Mouse (Mus musculus): ENCODE results near the gene Gnl3l.

Gene Gnl3l

DNA sequence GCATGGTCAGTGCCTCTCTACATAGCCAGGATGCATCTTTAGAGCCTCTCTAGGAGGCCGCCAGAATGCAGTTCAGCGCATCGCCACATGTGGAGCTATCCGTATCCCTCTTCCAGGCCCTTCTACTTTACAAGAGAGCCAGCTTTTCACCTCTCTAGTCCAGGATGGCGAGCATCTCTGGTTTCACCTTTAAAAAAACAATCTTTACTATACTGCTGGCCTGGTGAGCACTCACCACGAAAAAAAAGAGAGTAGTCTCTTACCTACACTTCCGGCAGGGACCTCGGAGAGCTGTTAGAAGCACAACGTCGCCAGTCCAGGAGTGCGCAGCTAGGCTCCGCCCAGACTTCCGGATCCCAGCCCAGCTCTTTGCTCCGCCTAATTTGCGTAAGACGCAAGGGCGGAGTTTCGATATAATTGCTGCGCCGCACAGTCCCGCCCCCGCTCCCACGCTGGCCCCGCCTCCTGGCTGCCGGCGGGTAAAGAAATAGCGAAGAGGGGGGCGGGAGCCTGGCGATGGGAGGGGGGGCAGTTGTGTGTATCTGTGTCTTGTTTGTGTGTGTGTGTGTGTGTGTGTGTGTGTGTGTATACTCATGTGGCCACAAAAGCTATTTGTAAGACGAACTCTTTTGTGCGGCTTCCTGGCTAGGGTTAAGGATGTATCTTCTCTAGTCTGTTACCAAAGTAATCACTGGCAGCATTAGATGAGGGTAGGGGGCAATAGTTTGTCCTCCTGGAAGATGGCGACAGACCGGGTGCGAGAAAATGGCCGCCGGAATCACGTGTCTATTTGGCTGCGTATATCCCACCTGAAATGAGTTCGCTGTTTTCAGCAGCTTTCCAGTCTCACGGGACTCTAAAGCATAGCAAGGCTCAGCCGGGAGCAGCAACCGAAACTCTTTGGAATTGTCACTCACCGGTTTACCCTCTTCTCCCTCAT is at the start of gene Gnl3l:
TSS of gene Gnl3l (minus strand) at position 385 of the 940 bp plus-strand sequence.
- DNase-seq (ENCODE audit: low read depth, low spot score): peak; percentile 95

DNA sequence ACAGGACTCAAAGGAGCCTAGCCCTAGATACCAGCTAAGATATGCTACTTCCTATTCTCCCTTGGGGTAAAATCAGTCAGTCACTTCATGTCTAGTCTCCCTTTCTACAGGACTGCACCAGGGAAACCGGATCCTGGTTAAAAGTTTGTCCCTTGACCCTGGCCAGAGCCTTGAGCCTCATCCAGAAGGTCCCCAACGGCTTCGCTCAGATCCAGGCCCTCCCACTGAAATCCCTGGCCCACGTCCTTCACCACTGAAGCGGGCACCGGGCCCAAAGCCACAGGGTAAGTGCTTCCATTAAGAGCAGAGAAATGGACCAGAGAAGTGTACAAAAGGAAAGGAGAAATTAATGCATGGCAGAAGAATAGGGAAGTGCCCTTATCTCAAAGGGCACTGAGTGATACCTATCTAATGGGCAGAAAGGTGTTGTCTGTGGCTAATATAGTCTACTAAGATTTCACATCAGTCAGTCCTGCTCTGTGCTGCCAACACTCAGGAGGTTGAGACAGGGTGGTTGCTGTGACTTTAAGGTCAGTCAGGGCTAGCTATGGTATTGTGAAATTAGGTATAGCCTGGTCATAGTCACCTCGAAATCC is 49.0 kb upstream of the Gnl3l start:
- DNase-seq (ENCODE audit: low read depth, low spot score): no peak

DNA sequence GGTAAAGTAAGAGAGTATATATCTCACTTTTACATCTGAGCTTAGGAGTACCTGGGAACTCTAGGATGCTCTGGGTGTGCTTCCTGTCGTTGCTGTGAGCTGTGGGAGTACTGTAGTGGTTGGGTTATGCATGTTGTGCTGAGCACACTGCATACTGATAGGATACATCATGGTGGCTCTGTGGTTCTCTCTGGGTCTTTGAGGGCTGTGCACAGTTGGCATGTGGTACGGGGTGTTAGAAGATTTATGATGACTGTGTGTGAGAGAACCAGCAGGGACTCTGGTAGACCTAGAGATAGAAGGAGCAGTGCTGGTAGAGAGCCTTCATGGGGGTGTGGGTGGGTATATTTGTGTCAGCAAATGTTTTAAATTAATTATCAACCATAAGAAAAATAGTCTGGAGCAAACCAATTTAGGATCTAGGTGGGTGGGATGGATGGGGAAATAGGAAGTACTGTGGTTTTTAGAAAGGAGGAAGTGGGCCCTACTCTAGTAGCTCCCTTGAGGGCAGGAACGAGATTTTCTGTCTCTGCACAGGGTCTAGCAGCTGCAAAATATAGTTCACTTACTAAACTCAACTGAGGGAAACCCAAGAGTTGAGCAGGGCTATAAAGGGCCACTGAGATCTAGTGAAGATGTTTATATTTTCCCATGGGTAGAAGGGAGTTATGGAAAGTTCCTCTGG is 44.6 kb upstream of the Gnl3l start:
- no peak for DNase-seq (ENCODE audit: low read depth, low spot score)

DNA sequence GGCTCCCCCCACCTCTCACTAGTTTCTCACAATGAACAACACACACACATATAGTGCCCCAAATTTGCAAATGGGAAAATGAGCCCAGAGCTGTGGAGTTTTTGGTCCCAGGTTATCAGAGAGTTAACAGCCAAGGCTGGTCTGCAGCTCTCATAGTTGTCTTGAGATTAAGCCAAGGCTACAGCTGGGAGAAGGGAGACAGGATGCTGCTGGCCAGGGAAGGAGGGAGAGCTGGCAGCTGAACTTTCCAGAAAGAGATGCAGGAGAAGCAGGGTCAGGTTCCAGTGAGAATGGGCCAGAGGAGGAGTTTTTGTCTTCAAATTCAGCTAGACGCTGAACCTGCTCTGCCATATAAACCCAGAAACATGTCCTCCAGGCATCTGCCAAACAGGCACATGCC is 42.2 kb upstream of the Gnl3l start:
- no peak for DNase-seq (ENCODE audit: low read depth, low spot score)

DNA sequence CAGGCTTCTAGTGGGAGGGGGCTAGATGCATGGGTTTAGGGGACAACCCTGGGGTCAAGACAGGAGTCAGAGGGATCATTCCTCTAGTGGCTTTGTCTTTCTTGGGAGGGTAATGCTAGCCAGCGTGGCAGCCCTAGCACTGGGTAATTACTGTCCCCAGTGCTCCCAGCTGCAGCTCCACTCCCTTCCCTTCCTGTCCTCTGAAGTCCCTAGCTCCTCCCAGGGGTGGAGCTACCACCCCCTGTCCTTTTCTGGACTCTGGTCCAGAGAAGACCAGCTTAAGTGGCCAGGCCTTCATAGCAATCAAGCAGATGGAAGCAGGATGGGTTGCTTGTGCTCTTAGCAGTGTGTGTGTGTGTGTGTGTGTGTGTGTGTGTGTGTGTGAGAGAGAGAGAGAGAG is 38.4 kb upstream of the Gnl3l start:
- DNase-seq (ENCODE audit: low read depth, low spot score): no peak

DNA sequence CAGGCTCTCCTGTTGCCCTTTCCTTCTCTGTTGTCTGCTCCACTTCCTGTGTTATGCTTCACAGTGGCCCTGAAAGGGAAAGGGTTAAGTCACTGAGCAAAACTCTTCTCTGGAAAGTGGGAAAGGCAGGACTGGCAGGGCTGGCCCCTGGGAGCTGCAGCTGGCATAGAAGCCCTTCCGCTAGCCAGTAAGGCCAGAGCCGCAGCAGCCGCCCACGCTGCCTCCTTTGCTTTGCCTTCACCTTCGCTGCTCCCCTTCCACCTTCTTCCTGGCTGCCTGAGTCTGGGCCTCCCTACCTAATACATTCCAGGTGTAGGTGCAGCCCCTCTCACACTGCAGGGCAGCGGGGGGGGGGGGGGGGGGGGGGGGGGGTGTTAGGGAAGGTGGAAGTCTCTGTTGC is 37.4 kb upstream of the Gnl3l start:
- no peak for DNase-seq (ENCODE audit: low read depth, low spot score)

DNA sequence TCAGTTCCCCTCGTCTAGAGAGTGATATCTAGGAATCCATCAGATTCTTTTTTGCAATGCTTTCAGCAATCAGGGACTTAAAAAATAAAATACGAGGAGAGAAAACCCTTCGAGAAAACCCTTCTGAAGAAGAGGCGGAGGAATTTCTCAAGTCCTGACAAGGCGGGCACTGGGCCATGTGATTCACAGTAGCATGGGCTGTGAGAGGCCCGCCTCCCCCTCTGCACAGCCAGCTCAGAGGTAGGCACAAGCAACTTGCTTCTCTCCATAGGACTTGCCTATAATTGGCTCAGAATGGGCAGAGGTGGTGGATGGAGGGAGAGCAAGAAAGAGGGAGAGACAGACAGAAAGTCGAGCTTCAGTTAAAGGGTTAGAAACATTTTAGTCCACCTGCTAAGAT is 33.2 kb upstream of the Gnl3l start:
- no peak for DNase-seq (ENCODE audit: low read depth, low spot score)

DNA sequence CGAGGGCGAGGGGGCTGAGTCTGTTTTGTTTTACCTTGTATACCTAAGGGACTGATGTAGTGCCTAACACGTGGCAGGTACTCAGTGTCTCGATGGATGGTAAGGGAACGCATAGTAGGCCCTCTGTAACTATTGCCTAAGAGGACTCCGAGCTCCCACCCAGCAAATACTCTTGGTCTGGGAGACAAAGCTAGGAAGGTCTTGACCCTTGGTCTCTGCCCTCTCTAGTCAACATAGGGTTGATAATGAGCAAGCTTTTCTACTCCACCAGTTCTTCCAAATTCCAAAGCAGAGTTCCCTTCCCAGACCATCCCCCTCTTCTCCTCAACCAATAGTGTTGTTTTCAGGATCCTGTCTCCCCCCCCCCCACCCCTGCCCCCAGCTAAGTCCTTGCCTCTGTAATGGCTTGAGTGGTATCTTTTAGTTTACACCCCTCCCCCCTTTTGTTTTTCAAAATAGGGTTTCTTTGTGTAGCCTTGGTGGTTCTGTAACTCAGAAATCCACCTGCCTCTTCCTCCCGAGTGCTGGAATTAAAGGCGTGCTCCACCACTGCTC is 32.6 kb upstream of the Gnl3l start:
- DNase-seq (ENCODE audit: low read depth, low spot score): no peak

DNA sequence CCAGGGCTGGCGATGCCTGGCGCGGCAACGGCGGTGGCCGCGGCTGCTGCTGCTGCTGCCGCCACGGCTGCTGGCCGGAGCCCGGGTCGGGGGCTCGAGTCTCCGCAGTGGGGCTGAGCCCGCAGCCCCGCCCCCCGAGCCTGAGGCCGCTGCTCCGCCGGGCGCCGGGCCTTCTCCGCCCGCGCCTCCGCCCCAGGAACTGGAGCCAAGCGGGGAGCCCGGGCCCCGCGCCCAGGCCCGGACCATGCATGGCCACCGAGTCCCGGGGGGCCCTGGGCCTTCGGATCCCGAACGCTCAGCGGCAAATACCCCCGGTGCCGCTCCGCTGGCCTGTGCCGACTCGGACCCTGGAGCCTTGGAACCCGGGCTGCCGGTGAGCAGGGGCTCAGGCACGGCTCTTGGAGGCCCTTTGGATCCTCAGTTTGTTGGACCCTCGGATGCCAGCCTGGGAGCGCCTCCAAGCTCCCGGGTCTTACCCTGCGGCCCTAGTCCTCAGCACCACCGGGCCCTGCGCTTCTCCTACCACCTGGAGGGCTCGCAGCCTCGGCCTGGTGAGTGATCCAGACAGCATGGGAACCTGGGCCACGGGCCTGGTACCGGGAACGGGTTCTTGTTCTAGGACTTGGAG is 30.4 kb upstream of the Gnl3l start:
- DNase-seq (ENCODE audit: low read depth, low spot score): peak; percentile 11

DNA sequence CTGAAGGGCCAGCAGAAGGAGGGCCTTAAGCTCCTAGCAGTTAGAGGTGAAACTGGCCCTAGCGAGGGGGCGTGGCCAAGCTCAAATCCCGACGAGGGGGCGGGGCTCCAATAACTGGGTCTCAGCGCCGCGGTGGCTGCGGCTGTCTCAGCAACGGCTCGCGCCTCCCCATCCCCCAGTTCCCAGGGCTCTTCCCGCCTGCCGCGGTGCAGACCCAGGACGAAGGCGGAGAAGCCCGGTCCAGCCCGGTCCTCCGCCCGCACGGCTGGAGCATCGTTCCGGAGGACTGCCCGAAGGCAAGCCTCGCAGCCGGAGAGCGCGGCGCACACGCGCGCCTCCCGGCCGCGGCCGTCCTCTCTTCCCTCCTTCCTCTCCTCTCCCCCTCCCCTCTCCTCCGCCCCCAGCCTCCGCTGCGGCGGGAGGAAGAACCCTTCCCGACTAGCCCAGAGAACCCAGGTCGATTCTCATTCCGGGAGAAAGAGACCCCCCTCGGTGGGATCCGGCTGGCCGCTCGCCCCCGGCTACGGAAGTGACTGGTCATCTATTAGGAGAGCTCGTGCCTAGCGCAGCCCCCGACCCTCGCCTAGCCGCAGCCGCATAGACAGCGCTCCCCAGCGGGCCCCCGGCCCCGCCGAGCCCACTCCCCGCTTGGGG is 29.8 kb upstream of the Gnl3l start:
- peak; percentile 61 for DNase-seq (ENCODE audit: low read depth, low spot score)

DNA sequence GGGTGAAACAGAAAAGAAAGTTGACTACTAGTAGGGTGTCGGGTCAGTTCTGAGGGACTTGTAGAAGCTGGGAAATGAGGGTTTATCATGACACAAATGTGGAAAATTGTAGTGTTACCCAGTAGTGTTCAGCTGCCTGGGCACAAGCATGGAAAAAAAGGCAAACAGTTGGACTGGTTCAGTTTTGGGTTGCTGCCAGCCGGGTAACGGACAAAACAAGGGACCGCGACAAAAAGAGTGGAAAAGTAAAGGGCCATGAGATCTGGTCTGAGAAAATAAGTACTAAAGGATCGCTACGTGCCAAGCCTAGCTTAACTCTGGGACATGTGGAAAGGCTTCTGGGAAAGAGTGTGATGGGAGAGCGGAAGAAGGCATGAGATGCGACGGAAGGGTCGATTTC is 29.2 kb upstream of the Gnl3l start:
- DNase-seq (ENCODE audit: low read depth, low spot score): no peak

DNA sequence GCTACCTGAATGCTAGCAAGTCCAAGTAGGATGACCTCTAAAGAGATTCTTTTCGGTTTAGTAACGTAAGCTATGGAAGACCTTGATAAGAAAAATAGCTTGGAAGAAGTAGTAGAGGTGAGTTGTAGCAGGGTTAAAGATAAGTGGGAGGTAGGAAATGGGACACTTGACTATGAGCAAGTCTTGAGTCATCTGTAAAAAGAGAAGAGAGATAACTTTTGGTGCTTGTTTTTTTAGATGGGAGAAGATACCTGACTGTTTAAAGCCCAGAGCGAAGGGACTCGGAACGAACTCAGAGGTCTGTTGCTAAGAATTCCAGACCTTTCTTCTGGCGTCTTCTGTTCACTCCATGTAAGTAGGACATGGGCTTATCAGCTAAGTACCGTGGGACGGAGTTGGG is 28.7 kb upstream of the Gnl3l start, which contains the start of gene Fgd1:
TSS of gene Fgd1 (plus strand) at position 301 of the 400 bp plus-strand sequence.
- DNase-seq (ENCODE audit: low read depth, low spot score): no peak

DNA sequence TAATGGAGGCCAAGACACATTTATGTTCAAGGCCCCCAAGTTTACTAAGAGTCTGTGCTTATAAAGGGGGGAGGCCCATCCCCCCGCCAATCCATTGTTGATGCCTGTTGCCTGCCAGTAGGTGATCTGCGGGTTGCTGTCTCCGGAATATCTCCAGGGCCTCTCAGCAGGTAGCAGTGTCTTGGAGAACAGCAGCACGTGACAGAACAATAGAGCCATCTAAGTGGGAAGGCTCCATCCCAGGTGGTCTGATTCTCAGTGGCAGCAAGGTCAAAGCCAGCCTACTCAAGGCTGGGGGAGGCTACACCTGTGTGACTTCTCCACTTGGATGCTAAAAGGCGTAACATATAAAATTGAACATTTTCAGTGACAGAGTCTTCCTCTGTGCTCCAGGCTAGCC is 24.1 kb upstream of the Gnl3l start:
- no peak for DNase-seq (ENCODE audit: low read depth, low spot score)

DNA sequence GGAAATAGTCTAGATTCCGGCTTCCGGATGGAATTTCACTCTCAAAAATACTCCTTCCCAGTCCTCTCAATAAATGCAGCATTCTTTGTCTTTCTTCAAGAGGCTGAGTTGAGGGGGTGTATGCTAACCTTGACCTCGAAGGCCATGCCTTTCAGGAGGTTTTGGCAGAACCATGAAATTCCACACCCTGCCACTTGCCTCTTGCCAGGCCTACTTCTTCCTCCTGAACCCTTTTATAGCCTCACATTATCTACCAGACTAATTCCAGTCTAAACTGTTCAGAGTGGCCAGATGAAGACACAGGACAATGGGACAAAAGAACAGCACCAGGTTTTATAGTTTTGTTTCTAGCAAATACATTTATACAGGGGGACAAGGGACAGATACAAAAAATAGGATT is 14.3 kb upstream of the Gnl3l start:
- no peak for DNase-seq (ENCODE audit: low read depth, low spot score)

DNA sequence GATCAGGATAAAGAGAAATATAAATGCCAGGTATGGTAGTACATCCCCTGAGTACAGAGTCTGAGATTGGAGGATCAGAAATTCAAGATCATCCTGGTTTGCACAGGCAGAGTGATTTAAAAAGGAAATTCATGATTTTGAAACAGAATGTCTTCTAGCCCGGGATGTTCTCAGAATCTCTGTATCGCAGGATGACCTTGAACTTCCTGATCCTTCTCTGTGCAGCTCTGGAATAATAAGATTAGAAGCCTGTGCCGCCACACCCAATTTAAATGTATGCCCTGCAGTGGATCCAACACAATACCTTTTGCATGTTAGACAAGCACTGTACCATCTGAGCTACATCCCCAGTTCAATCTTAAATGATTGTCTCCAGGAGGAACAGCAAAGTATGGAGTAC is 1.7 kb upstream of the Gnl3l start:
- no peak for DNase-seq (ENCODE audit: low read depth, low spot score)

DNA sequence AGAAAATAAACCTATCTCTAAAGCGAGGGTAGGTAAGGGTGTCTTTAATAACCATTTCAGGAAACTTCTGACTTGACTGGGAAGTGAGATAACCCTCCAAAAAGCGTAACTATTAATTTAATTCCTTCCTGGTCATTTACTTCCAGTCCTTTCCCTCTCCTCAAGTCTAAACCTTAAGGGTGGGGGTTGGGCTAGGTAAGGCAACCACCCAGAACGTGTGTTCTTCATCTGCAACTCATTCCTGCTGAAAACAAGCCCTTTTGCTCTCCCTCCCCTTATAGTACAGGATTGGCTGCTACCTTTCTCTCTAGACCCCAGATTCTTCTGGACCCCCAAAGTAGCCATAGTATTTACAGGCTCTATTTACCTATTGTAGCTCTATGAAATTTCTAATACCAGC is 775 bp upstream of the Gnl3l start:
- peak; percentile 20 for DNase-seq (ENCODE audit: low read depth, low spot score)

DNA sequence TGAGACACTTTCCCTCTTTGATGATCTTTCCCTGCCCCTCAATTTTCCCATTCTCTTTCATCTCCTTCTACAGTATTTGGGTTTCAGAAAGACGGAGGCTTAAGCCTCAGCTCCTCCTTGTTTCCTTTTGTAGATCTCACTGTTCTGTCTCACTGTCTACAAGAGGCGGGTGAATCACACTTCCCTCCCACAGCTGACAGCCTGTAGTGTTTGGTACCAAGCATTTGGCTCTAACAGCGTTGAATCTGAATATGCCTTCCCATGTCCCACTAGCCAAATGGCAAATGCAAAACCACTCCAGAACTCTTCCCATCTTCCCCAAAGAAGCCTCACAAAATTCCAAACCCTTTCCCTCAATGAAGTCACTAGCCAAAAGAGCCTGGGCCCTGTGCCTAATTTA is 20.3 kb downstream of the Gnl3l start:
- no peak for DNase-seq (ENCODE audit: low read depth, low spot score)

DNA sequence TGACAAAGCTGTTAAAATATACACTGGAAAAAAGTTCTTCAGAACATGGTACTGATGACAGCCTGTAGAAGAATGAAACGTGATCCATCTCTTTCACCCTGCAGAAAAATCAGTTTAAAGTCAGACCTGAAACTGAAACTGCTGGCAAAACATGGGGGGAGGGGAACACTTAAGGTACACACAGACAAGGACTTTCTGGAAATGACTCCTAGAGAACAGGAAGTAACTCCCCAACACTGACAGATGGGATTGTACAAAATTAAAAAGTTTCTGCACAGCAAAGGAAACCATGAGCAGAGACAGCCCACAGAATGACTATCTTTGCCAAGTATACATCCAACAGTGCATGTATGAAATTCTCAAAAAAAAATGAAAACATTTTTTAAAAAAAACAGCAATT is 35.5 kb downstream of the Gnl3l start:
- peak; percentile 2 for DNase-seq (ENCODE audit: low read depth, low spot score)

DNA sequence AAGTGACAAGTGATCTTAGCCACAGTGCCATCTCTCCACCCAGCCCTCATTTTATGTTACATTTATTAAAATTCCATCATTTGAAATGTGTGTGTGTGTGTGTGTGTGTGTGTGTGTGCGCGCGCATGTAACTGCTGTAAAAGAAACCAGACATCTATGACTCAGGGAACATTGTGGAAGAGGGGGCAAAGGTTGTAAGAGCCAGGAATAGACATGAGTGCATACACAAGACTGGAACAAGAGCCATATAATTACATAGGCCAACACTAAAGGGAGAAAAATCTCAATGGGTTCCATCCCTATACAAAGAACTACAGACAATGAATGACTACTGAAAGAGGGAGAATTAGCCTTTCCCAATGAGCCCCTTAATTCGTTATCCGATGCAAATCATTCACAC is 41.7 kb downstream of the Gnl3l start:
- no peak for DNase-seq (ENCODE audit: low read depth, low spot score)

DNA sequence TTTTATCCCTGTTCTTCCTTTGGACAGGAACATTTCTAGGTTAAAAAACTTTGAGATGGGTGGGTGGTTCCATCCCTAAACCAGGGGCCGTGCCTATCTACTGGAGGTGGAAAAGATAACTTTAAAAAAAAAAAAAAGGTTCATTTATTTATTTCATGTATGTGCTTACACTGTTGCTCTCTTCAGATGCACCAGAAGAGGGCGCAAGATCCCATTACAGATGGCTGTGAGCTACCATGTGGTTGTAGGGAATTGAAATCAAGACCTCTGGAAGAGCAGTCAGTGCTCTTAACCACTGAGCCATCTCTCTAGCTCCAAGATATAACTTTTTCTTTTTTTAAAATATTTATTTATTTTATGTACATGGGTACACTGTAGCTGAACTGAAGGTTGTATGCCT is 54.1 kb downstream of the Gnl3l start:
- DNase-seq (ENCODE audit: low read depth, low spot score): peak; percentile 24

DNA sequence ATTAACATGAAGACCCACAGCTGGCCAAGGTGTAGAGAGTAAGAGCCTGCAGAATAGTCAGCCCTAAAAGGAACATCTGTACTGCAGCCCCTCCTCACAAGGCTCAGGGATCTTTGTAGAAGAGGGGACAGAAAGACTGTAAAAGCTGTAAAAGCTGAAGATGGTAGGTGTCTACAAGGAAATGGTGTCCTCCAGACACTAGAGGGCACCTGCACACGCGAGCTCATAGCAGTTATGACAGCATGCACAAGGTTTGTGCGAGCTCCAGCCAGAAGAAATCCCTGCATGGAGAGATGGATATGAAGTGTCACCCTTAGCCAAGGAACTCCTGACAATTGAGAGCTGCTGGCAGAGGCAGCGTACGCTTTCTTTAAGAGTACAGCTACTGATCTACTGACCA is 56.4 kb downstream of the Gnl3l start:
- peak; percentile 26 for DNase-seq (ENCODE audit: low read depth, low spot score)
